Mouse (Mus musculus): Measurements from ENCODE around the gene Gm3676. TPM values are rescaled to one million over a fixed set of nuclear protein-coding genes. Genes with fewer than 3 reads are reported as not detected.
"Not testable (repeated sequence)": the region's sequence is repeated elsewhere in the genome, so short reads cannot be mapped to it uniquely, and the experiment has no call there.

The Gm3676 gene
- not detected for total RNA-seq (2021)
- long read RNA-seq, experiment 1: 0 reads
- long read RNA-seq, experiment 2: 0 reads

- not testable (repeated sequence) for DNase-seq
Measured at GRCm38 (mm10) chr14:41646387-41646786, at the start of gene Gm3676. Gm3676 (minus strand) TSS chr14:41646487.

- not testable (repeated sequence) for DNase-seq
Measured at GRCm38 (mm10) chr14:41648176-41648575, 1.9 kb upstream of the Gm3676 start.

GRCm38 (mm10) chr14:41630144-41630543 lies 16.1 kb downstream of the Gm3676 start:
- not testable (repeated sequence) for DNase-seq

- not testable (repeated sequence) for DNase-seq
Measured at GRCm38 (mm10) chr14:41624512-41624911, 21.8 kb downstream of the Gm3676 start, which contains the start of gene Gm3072. Gm3072 (minus strand) TSS chr14:41624612.

GRCm38 (mm10) chr14:41622535-41622934 lies 23.8 kb downstream of the Gm3676 start:
- DNase-seq: not testable (repeated sequence)

GRCm38 (mm10) chr14:41610690-41611089 lies 35.6 kb downstream of the Gm3676 start:
- not testable (repeated sequence) for DNase-seq

- not testable (repeated sequence) for DNase-seq
Measured at GRCm38 (mm10) chr14:41600935-41601334, 45.4 kb downstream of the Gm3676 start.

Other genes starting within 250 kb of the Gm3676 start
- gene Gm6482, start 238.2 kb downstream of the Gm3676 start, total RNA-seq (2021): not detected
- not detected for gene Gm7954, start 193.0 kb downstream of the Gm3676 start, total RNA-seq (2021)
- not detected for gene Gm3486, start 157.0 kb downstream of the Gm3676 start, total RNA-seq (2021)
- not detected for gene Gm7970, start 90.9 kb downstream of the Gm3676 start, total RNA-seq (2021)
- not detected for gene 1700049E17Rik2, start 73.3 kb downstream of the Gm3676 start, total RNA-seq (2021)
- gene Gm3072, start 21.9 kb downstream of the Gm3676 start, total RNA-seq (2021): not detected
- gene Gm8068, start 55.4 kb upstream of the Gm3676 start, total RNA-seq (2021): not detected
- not detected for gene Gm7929, start 104.1 kb upstream of the Gm3676 start, total RNA-seq (2021)
- not detected for gene Gm47189, start 126.0 kb upstream of the Gm3676 start, total RNA-seq (2021)

All from adrenal gland, postnatal 10 days (tissue).